Mouse (Mus musculus) lung, postnatal 0 days (tissue): ENCODE results near the gene Hist1h2ac.

Experiments used
- CTCF ChIP-seq: IDR thresholded peaks from 2 replicates; pipeline ENCODE4 v1.5.1; 2016; ENCODE audit warnings: antibody characterized with exemption, mild to moderate bottlenecking
- EP300 ChIP-seq: IDR thresholded peaks from 2 replicates; pipeline ENCODE4 v1.6.1; 2016; ENCODE audit warnings: antibody characterized with exemption, mild to moderate bottlenecking, control low read depth

DNA sequence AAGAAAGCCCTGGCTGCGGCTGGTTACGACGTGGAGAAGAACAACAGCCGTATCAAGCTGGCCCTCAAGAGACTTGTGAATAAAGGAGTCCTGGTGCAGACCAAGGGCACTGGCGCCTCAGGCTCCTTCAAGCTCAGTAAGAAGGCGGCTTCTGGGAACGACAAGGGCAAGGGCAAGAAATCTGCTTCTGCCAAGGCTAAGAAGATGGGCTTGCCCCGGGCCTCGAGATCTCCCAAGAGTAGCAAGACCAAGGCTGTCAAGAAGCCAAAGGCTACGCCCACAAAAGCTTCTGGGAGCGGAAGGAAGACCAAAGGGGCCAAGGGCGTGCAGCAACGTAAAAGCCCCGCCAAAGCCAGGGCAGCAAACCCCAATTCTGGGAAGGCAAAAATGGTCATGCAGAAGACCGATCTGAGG is 12.3 kb upstream of the Hist1h2ac start:
- no peak for TF ChIP-seq CTCF
- TF ChIP-seq EP300: no peak
